Mouse (Mus musculus): Measurements from ENCODE around the gene Med16. TPM values are rescaled to one million over a fixed set of nuclear protein-coding genes. Genes with fewer than 3 reads are reported as not detected.

The Med16 gene
- total and polyA plus RNA-seq, 3 experiments, result 10.2 to 22.8 (median 12.1) TPM

GRCm38 (mm10) chr10:79881981-79882380 is 26.7 kb downstream of the Med16 start:
- Histone ChIP-seq H3K36me3 (replicated peaks in 1 of 2; ENCODE audit: control insufficient read depth in 1 of 2, insufficient read depth in 1 of 2, low read length in 1 of 2) (no peaks in the 10 kb centered on the region), H3K9me3 (replicated peaks; ENCODE audit: low read length) (no peaks in the 10 kb centered on the region), H3K4me1 (ENCODE audit: control insufficient read depth in 1 of 2, insufficient read depth in 2 of 2) (peaks cover 19 to 40% of the 10 kb centered on the region in 2 experiments), H3K4me2 (ENCODE audit: insufficient read depth, low read depth, poor library complexity, severe bottlenecking) (no peak overlapping the region), H3K27me3 (replicated peaks) (peaks cover 3% of the 10 kb centered on the region), H3K9ac (ENCODE audit: insufficient read depth, low read depth) (no peak overlapping the region), H3K79me2 (replicated peaks; ENCODE audit: control insufficient read depth, extremely low read depth, insufficient read depth, poor library complexity, severe bottlenecking) (no peaks in the 10 kb centered on the region), H3K27ac (ENCODE audit: insufficient read depth, low read depth) (no peak overlapping the region), H3K4me3 (replicated peaks in 1 of 3; ENCODE audit: low read depth in 2 of 3, low read length in 2 of 3, poor library complexity in 1 of 3) (no peak overlapping the region)
- dilution Hi-C loops (cut with MboI; ENCODE audit: extremely low pct_ligation_motif_present, extremely low pct_unique_long_range_greater_than_20kb, low sequenced_read_pairs), result no loop called here
- in situ Hi-C loops (cut with MboI; ENCODE audit: low pct_ligation_motif_present, low pct_unique_long_range_greater_than_20kb, low sequenced_read_pairs), result no loop called here
- DNase-seq (ENCODE audit: extremely low read depth), result no peak
- no peak for TF ChIP-seq MXI1 (IDR thresholded peaks at IDR 0.05; ENCODE audit: low read depth, low read length)
- no peak for TF ChIP-seq NRF1 (IDR thresholded peaks at IDR 0.05; ENCODE audit: low read depth, low read length)
- TF ChIP-seq HCFC1 (IDR thresholded peaks at IDR 0.05; ENCODE audit: low read depth, low read length), result no peak
- TF ChIP-seq ZKSCAN1 (IDR thresholded peaks at IDR 0.05; ENCODE audit: borderline replicate concordance, low read depth, low read length), result no peak
- TF ChIP-seq PAX5 (IDR thresholded peaks at IDR 0.05; ENCODE audit: low read length), result no peak
- no peak for TF ChIP-seq RAD21 (IDR thresholded peaks at IDR 0.05; ENCODE audit: low read depth, low read length)
- no peak for TF ChIP-seq E2F4 (IDR thresholded peaks at IDR 0.05; ENCODE audit: insufficient replicate concordance, low read depth, low read length)
- no peak for TF ChIP-seq KAT2A (IDR thresholded peaks at IDR 0.05; ENCODE audit: insufficient replicate concordance, low read length)
- TF ChIP-seq MAZ (IDR thresholded peaks at IDR 0.05; ENCODE audit: low read depth, low read length), result no peak
- TF ChIP-seq GABPA (IDR thresholded peaks at IDR 0.05; ENCODE audit: insufficient replicate concordance, low read depth, low read length), result no peak

GRCm38 (mm10) chr10:79880721-79881120 is 28.0 kb downstream of the Med16 start:
- in situ Hi-C loops (cut with MboI; ENCODE audit: low pct_ligation_motif_present, low pct_unique_long_range_greater_than_20kb, low sequenced_read_pairs), result no loop called here
- no peak for TF ChIP-seq JUN (IDR thresholded peaks at IDR 0.05; ENCODE audit: insufficient read depth, low read depth, low read length)
- TF ChIP-seq USF2 (conservative IDR thresholded peaks at IDR 0.05; ENCODE audit: low read depth, low read length), result no peak
- TF ChIP-seq MAFK (IDR thresholded peaks at IDR 0.05; ENCODE audit: insufficient replicate concordance, low read length), result no peak
- no peak for TF ChIP-seq MAX (IDR thresholded peaks at IDR 0.05; ENCODE audit: low read length)
- no peak for TF ChIP-seq GABPA (IDR thresholded peaks at IDR 0.05; ENCODE audit: insufficient replicate concordance, low read depth, low read length)
- TF ChIP-seq MAZ (IDR thresholded peaks at IDR 0.05; ENCODE audit: low read depth, low read length), result no peak
- no peak for TF ChIP-seq NELFE (IDR thresholded peaks at IDR 0.05; ENCODE audit: low read depth, low read length)
- H3K9me3 ChIP-seq (replicated peaks; ENCODE audit: low read length), result no peaks in the 10 kb centered on the region
- no peak overlapping the region for H3K4me3 ChIP-seq (replicated peaks in 1 of 3; ENCODE audit: low read depth in 2 of 3, low read length in 2 of 3, poor library complexity in 1 of 3)
- no peaks in the 10 kb centered on the region for H3K36me3 ChIP-seq (replicated peaks in 1 of 2; ENCODE audit: control insufficient read depth in 1 of 2, insufficient read depth in 1 of 2, low read length in 1 of 2)
- no peak overlapping the region for H3K9ac ChIP-seq (ENCODE audit: insufficient read depth, low read depth)
- H3K4me2 ChIP-seq (ENCODE audit: insufficient read depth, low read depth, poor library complexity, severe bottlenecking), result no peak overlapping the region
- H3K79me2 ChIP-seq (replicated peaks; ENCODE audit: control insufficient read depth, extremely low read depth, insufficient read depth, poor library complexity, severe bottlenecking), result no peaks in the 10 kb centered on the region
- dilution Hi-C loops (cut with MboI; ENCODE audit: extremely low pct_ligation_motif_present, extremely low pct_unique_long_range_greater_than_20kb, low sequenced_read_pairs), result no loop called here
- H3K4me1 ChIP-seq (ENCODE audit: control insufficient read depth in 1 of 2, insufficient read depth in 2 of 2), result peaks cover 19 to 48% of the 10 kb centered on the region in 2 experiments
- H3K27me3 ChIP-seq (replicated peaks), result peaks cover 3% of the 10 kb centered on the region
- no peak overlapping the region for H3K27ac ChIP-seq (ENCODE audit: insufficient read depth, low read depth)
- DNase-seq (ENCODE audit: extremely low read depth), result peak; percentile 46
